Mouse (Mus musculus) left cerebral cortex, adult 11 months (tissue): Measurements from ENCODE around the gene Gm37240.

Source experiments
- DNase-seq: peaks from one replicate; pipeline ENCODE4 v3.0.0; 2022; ENCODE audit warnings: low spot score

Gm37240 gene

GRCm38 (mm10) chr3:85339269-85339820, 548.0 kb downstream of the Gm37240 start:
- DNase-seq = no peak

- DNase-seq = no peak
Observed at GRCm38 (mm10) chr3:85338755-85339095, 548.6 kb downstream of the Gm37240 start.

GRCm38 (mm10) chr3:85337881-85338754, 549.2 kb downstream of the Gm37240 start:
- no peak for DNase-seq

- DNase-seq = no peak
Observed at GRCm38 (mm10) chr3:85335517-85335916, 551.8 kb downstream of the Gm37240 start.

GRCm38 (mm10) chr3:85332276-85332675, 555.0 kb downstream of the Gm37240 start:
- DNase-seq = no peak

- no peak for DNase-seq
Observed at GRCm38 (mm10) chr3:85318256-85318655, 569.1 kb downstream of the Gm37240 start.

- DNase-seq = no peak
Observed at GRCm38 (mm10) chr3:85317306-85317705, 570.0 kb downstream of the Gm37240 start.

- DNase-seq = no peak
Observed at GRCm38 (mm10) chr3:85314961-85315360, 572.4 kb downstream of the Gm37240 start.

- DNase-seq = no peak
Observed at GRCm38 (mm10) chr3:85313646-85314255, 573.6 kb downstream of the Gm37240 start.

- no peak for DNase-seq
Observed at GRCm38 (mm10) chr3:85311176-85311575, 576.1 kb downstream of the Gm37240 start.

GRCm38 (mm10) chr3:85310401-85310989, 576.8 kb downstream of the Gm37240 start:
- DNase-seq = peak; percentile 73

GRCm38 (mm10) chr3:85309168-85309567, 578.1 kb downstream of the Gm37240 start:
- no peak for DNase-seq

GRCm38 (mm10) chr3:85308706-85309105, 578.6 kb downstream of the Gm37240 start:
- DNase-seq = no peak

- DNase-seq = no peak
Observed at GRCm38 (mm10) chr3:85301851-85302250, 585.5 kb downstream of the Gm37240 start.

GRCm38 (mm10) chr3:85301336-85301735, 586.0 kb downstream of the Gm37240 start:
- no peak for DNase-seq

GRCm38 (mm10) chr3:85299649-85300550, 587.4 kb downstream of the Gm37240 start:
- DNase-seq = no peak

- DNase-seq = no peak
Observed at GRCm38 (mm10) chr3:85295229-85295628, 592.1 kb downstream of the Gm37240 start.

GRCm38 (mm10) chr3:85287627-85288026, 599.7 kb downstream of the Gm37240 start:
- no peak for DNase-seq

- no peak for DNase-seq
Observed at GRCm38 (mm10) chr3:85284483-85284882, 602.8 kb downstream of the Gm37240 start.

GRCm38 (mm10) chr3:85282816-85283215, 604.5 kb downstream of the Gm37240 start:
- DNase-seq = no peak

- DNase-seq = no peak
Observed at GRCm38 (mm10) chr3:85275075-85275474, 612.2 kb downstream of the Gm37240 start.

- DNase-seq = no peak
Observed at GRCm38 (mm10) chr3:85271491-85271890, 615.8 kb downstream of the Gm37240 start.
